Mouse (Mus musculus): Measurements from ENCODE around the gene Foxp1. TPM values are rescaled to one million over a fixed set of nuclear protein-coding genes. Genes with fewer than 3 reads are reported as not detected.

Foxp1 gene
- polyA plus RNA-seq, 2 experiments = 101 to 166 TPM

GRCm38 (mm10) chr6:98996822-98997221 lies 525.7 kb downstream of the Foxp1 start:
- no peak overlapping the region for H3K27ac ChIP-seq (replicated peaks; ENCODE audit: low read depth, low read length)

GRCm38 (mm10) chr6:98996346-98996745 lies 526.2 kb downstream of the Foxp1 start:
- ATAC-seq (ENCODE audit: low FRiP score, low read depth) = no peak
- H3K9ac ChIP-seq (ENCODE audit: low read depth, low read length, severe bottlenecking) = no peak overlapping the region
- H3K36me3 ChIP-seq (ENCODE audit: control insufficient read depth, insufficient read depth, low read length) = peaks cover 14% of the 10 kb centered on the region
- TF ChIP-seq POLR2A (IDR thresholded peaks at IDR 0.05; ENCODE audit: borderline replicate concordance, extremely low read depth, insufficient read depth, insufficient read length) = no peak
- H3K4me2 ChIP-seq (replicated peaks; ENCODE audit: low read depth, low read length, severe bottlenecking) = no peak overlapping the region
- H3K4me1 ChIP-seq (ENCODE audit: control insufficient read depth, insufficient read depth, low read length) = peaks cover 5% of the 10 kb centered on the region; the same call in 1 of the 2 replicates
- no peak overlapping the region for H3K27ac ChIP-seq (replicated peaks; ENCODE audit: low read depth, low read length)
- no peak overlapping the region for H3K4me3 ChIP-seq (replicated peaks; ENCODE audit: low read length)
- no peaks in the 10 kb centered on the region for H3K27me3 ChIP-seq (ENCODE audit: control insufficient read depth, insufficient read depth, low read length)
- 92% methylated on average over 1 of the region's 1 CpGs for WGBS
- no peak for DNase-seq (ENCODE audit: low spot score)
- H3K9me3 ChIP-seq (ENCODE audit: control insufficient read depth, low read length) = no peaks in the 10 kb centered on the region

More at GRCm38 (mm10) chr6:98996822-98997221, 525.7 kb downstream of the Foxp1 start:
- ATAC-seq (ENCODE audit: low FRiP score, low read depth) = no peak
- Histone ChIP-seq H3K9ac (ENCODE audit: low read depth, low read length, severe bottlenecking) (no peak overlapping the region), H3K4me2 (replicated peaks; ENCODE audit: low read depth, low read length, severe bottlenecking) (no peak overlapping the region), H3K36me3 (ENCODE audit: control insufficient read depth, insufficient read depth, low read length) (peaks cover 19% of the 10 kb centered on the region), H3K4me1 (ENCODE audit: control insufficient read depth, insufficient read depth, low read length) (peaks cover 5% of the 10 kb centered on the region; the same call in 1 of the 2 replicates), H3K27me3 (ENCODE audit: control insufficient read depth, insufficient read depth, low read length) (no peaks in the 10 kb centered on the region), H3K9me3 (ENCODE audit: control insufficient read depth, low read length) (no peaks in the 10 kb centered on the region), H3K4me3 (replicated peaks; ENCODE audit: low read length) (no peak overlapping the region)
- WGBS = 88% methylated on average over 2 of the region's 2 CpGs
- no peak for DNase-seq (ENCODE audit: low spot score)
- TF ChIP-seq POLR2A (IDR thresholded peaks at IDR 0.05; ENCODE audit: borderline replicate concordance, extremely low read depth, insufficient read depth, insufficient read length) = no peak

- no peaks in the 10 kb centered on the region for H3K27me3 ChIP-seq (ENCODE audit: control insufficient read depth, insufficient read depth, low read length)
- DNase-seq (ENCODE audit: low spot score) (no peak), ATAC-seq (ENCODE audit: low FRiP score, low read depth) (no peak)
- no peak overlapping the region for H3K4me2 ChIP-seq (replicated peaks; ENCODE audit: low read depth, low read length, severe bottlenecking)
- H3K9me3 ChIP-seq (ENCODE audit: control insufficient read depth, low read length) = no peaks in the 10 kb centered on the region
- no peak overlapping the region for H3K9ac ChIP-seq (ENCODE audit: low read depth, low read length, severe bottlenecking)
- WGBS = 82% methylated on average over 4 of the region's 4 CpGs
- no peak overlapping the region for H3K27ac ChIP-seq (replicated peaks; ENCODE audit: low read depth, low read length)
- peaks cover 5% of the 10 kb centered on the region; the same call in 1 of the 2 replicates for H3K4me1 ChIP-seq (ENCODE audit: control insufficient read depth, insufficient read depth, low read length)
- TF ChIP-seq POLR2A (IDR thresholded peaks at IDR 0.05; ENCODE audit: borderline replicate concordance, extremely low read depth, insufficient read depth, insufficient read length) = no peak
- peaks cover 9% of the 10 kb centered on the region for H3K36me3 ChIP-seq (ENCODE audit: control insufficient read depth, insufficient read depth, low read length)
- no peak overlapping the region for H3K4me3 ChIP-seq (replicated peaks; ENCODE audit: low read length)
Measured at GRCm38 (mm10) chr6:98995681-98996080, 526.8 kb downstream of the Foxp1 start.

- H3K4me3 ChIP-seq (replicated peaks; ENCODE audit: low read length) = no peak overlapping the region
- no peak overlapping the region for H3K4me2 ChIP-seq (replicated peaks; ENCODE audit: low read depth, low read length, severe bottlenecking)
- TF ChIP-seq POLR2A (IDR thresholded peaks at IDR 0.05; ENCODE audit: borderline replicate concordance, extremely low read depth, insufficient read depth, insufficient read length) = no peak
- no peaks in the 10 kb centered on the region for H3K27me3 ChIP-seq (ENCODE audit: control insufficient read depth, insufficient read depth, low read length)
- H3K4me1 ChIP-seq (ENCODE audit: control insufficient read depth, insufficient read depth, low read length) = peaks cover 4% of the 10 kb centered on the region; the same call in 1 of the 2 replicates
- WGBS = 80% methylated on average over 4 of the region's 4 CpGs
- no peak overlapping the region for H3K9ac ChIP-seq (ENCODE audit: low read depth, low read length, severe bottlenecking)
- no peaks in the 10 kb centered on the region for H3K9me3 ChIP-seq (ENCODE audit: control insufficient read depth, low read length)
- peaks cover 13% of the 10 kb centered on the region for H3K36me3 ChIP-seq (ENCODE audit: control insufficient read depth, insufficient read depth, low read length)
- no peak overlapping the region for H3K27ac ChIP-seq (replicated peaks; ENCODE audit: low read depth, low read length)
- no peak for DNase-seq (ENCODE audit: low spot score)
- ATAC-seq (ENCODE audit: low FRiP score, low read depth) = no peak
Measured at GRCm38 (mm10) chr6:98994902-98995301, 527.6 kb downstream of the Foxp1 start.

- no peaks in the 10 kb centered on the region for H3K9me3 ChIP-seq (ENCODE audit: control insufficient read depth, low read length)
- no peak overlapping the region for H3K27ac ChIP-seq (replicated peaks; ENCODE audit: low read depth, low read length)
- H3K4me3 ChIP-seq (replicated peaks; ENCODE audit: low read length) = no peak overlapping the region
- no peak for ATAC-seq (ENCODE audit: low FRiP score, low read depth)
- H3K9ac ChIP-seq (ENCODE audit: low read depth, low read length, severe bottlenecking) = no peak overlapping the region
- H3K4me1 ChIP-seq (ENCODE audit: control insufficient read depth, insufficient read depth, low read length) = peaks cover 3% of the 10 kb centered on the region; the same call in 1 of the 2 replicates
- no peak for DNase-seq (ENCODE audit: low spot score)
- peaks cover 13% of the 10 kb centered on the region for H3K36me3 ChIP-seq (ENCODE audit: control insufficient read depth, insufficient read depth, low read length)
- WGBS = 75% methylated on average over 21 of the region's 21 CpGs
- H3K27me3 ChIP-seq (ENCODE audit: control insufficient read depth, insufficient read depth, low read length) = no peaks in the 10 kb centered on the region
- H3K4me2 ChIP-seq (replicated peaks; ENCODE audit: low read depth, low read length, severe bottlenecking) = no peak overlapping the region
- TF ChIP-seq POLR2A (IDR thresholded peaks at IDR 0.05; ENCODE audit: borderline replicate concordance, extremely low read depth, insufficient read depth, insufficient read length) = no peak
Measured at GRCm38 (mm10) chr6:98994104-98994787, 528.3 kb downstream of the Foxp1 start.
